Mouse (Mus musculus) cerebellum, postnatal 14 days (tissue): ENCODE results near the gene Rpn2.

Source experiments
- DNase-seq, 2 experiments: peaks; one replicate each; pipeline ENCODE4 v3.0.0; 2021; ENCODE audit warnings: mixed read lengths in 2 of 2

Rpn2 gene

DNA sequence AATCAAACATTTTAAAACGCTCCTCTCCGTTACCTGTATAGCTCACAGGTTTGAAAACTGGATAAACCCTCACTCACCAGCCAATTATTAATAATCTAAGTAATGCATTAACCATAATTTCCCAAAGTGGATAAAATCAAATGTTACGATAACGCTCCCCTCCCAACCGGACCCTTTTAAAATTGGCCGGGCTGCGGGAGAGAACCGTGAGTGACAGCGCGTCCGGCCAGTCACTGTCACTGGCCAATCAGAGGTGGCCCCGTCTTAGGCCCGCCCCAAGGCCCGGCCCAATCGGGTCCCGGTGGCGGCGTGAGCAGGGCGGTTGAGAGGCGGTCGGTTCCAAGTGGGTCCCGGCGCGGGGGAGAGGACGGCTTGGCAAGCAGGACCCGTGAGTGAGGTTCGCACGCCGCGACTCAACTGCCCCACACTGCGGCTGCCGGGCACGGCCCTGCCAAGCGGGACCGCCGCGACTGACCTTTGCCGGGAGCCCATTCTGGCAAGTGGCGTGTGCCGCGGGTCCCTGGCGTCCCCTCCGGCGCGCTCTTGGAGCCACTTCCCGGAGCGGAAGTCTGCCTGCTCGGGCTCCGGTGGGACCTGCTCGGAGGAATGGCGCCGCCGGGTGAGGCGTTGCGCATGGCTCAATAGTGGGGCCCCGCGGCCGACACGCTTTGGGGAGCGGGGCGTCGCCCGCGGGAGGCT, at the start of gene Rpn2:
Rpn2 (plus strand) TSS at position 301 of the 699 bp plus-strand sequence.
- peak; percentile 98 to 99 for DNase-seq

DNA sequence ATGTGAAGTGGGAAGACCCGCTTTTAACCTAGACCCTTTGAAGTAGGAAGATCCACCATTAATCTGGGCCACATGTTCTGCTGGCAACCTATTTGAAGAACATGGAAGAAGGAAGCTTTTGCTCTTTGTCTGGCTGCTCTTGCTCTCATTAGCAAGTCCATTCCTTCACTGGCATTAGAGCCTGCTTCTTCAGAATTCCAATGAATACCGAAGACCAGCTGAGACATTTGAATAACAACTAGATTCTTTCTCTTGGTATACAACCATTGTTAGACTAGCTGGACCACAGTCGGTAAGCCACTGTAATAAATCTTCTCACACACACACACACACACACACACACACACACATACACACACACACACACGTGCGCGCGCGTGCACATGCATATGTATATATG, 42.9 kb upstream of the Rpn2 start:
- DNase-seq: no peak

DNA sequence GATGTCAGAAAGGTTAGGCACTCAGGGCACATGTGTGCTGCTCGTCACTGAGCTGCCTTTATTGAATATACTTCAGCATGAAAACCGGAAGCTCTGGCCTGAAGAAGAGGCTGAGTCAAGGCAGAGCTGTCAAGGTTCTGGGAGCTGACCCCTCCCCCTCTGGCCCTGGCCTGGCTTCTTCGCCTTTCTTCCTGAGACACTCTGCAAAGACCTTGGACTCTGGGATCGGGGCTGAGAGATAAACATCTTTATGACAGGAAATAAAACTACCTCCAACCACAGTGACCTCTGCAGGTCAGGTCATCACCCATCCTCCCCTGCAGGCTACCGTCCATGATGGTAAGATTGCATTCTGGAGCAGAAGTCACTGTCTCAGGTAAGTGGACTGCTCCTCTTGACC, 33.8 kb upstream of the Rpn2 start:
- no peak for DNase-seq

DNA sequence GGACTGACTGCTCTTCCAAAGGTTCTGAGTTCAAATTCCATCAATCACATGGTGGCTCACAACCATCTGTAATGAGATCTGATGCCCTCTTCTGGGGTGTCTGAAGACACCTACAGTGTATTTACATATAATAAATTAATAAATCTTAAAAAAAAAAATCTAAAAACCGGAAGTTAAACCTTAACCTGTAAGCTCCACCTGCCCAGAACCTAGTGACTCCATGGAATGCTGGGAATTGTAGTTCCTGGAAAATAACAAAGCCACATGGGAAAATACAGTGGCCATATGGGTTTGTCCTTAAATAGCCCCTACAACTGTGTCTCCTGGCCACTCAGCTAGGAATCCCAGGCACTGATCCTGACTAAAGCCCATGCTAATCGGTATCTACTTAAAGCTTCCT, 33.2 kb upstream of the Rpn2 start:
- peak in 1 of 2 experiments; percentile 13 for DNase-seq

DNA sequence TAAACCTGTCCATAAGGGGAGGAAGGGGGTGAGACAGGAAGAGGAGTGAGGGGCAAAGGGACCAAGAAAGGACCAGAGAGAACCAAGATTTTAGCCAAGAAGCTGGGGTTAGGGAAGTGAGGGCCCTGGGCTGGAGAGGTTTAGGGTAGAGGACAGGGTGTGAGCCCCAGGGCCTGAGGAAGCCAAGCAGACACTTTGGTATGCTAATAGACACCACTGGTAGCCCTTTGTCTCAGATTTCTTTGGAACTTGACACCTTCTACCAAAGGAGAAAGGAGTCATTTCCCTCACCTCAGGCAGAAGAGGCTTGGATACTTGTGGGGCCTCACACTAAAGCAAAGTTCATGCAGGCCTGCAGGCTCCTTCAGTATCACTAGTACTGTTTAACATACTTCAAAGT, 30.7 kb upstream of the Rpn2 start:
- no peak for DNase-seq

DNA sequence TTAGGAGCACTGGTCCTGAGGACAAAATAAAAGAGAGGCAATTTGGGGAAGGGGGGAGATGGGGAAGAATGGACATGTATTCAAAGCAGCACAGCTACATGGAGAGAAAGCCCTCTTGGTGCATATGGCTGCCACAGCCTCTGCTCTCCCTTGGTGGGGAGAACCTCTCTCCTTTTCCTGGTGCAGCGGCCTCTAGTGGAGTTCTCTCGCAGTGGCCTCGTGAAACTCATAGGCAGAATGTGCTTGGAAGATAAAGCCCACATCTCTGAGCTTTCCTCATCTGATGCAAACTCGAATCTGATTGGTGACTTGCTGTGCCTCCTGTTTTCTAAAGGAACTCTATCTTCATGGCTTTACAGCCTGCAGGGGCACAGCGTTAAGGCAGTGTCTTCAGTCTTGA, 19.1 kb upstream of the Rpn2 start:
- DNase-seq: peak; percentile 69 to 81

DNA sequence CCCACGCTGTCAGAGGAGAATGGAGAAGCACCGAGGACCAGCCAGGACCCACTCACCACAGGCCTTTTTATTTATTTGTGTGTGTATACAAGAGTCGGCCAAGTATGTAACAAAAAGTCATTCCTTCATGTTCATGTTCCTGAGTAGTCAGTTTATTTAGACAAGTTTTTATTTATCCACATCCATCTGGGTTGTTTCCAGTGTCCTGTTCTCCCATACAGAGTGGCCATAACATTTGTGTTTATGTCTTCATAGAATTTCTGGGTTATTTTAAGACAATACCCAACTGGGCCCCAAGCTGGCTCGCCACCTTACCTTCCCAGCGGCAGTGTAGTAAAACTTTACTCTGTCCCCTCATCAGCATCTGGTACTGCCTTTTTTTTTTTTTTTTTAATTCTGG, 16.9 kb upstream of the Rpn2 start:
- DNase-seq: no peak

DNA sequence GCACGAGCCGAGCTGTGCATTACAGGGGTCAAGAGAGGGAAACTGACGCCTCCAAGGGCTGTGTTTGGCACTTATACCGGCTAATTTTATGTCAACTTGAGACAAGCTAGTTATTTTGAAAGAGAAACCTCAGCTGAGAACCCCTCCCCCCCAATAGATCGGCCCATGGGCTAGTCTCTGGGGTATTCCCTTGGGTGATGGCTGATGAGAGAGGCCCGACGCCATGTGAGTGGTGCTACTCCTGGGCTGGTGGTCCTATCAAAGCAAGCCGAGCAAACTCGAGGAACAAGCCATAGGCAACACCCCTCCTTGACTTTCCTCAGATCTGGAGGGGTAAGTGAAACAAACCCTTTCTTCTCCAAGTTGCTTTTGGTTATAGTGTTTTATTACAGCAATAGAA, 16.3 kb upstream of the Rpn2 start:
- no peak for DNase-seq

DNA sequence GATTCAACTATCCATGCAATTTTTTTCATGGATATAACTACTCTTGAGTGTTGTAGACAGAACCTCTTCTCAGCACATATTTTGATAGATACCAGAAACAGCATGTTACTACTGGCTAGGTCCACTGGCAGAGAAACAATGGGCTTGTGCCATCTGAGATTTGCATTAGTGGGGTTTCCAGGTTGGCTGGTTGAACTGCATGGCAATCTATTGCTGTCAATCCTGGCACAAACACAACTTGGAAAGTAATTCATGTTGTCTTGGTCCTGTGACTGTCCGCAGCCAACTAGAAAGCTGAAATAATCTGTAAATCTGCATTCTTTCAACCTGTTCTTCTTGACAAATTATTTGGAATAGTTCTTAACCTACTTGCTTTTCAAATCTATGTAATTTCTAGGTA, 15.7 kb upstream of the Rpn2 start:
- peak; percentile 41 to 61 for DNase-seq

DNA sequence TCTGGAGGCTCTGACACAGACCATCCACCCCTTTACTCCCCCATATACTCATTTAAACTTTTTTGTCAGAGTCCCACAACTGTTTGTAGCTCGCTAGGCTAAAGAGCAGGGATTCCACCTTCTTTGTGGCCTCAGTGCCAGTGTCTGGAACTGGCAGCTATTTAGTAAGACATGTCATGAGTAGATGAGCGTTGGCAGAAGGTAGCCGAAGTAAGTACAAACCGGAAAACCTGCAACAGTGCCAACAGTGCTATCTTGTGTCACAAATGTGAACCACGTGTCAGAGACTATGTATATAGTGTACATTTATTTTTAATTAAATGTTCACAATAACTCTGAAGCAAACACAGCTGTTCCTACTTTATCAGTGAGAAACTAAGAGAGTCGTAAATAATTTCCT, 15.0 kb upstream of the Rpn2 start:
- no peak for DNase-seq

DNA sequence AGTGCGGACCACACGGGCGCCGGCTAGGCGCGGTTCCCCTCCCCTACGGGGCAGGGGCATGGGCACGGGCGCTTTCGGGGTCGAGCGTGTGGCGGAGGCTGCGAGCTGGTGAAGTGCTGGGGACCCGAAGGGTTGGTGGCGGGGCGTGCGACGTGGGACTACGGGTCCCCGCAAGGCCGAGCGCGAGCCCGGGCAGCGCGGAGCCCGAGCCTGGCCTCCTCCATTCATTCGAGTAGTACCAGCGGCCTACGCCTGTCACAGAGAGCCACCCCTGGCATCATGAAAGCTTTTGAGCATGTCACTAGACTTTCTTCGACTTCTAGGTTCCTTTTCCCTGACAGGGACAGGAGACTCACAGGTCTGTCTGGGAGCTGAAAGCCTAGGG, 591 bp downstream of the Rpn2 start, which contains the start of gene Mroh8:
Mroh8 (minus strand) TSS at position 134 of the 385 bp plus-strand sequence.
- DNase-seq: peak in 1 of 2 experiments; percentile 72

DNA sequence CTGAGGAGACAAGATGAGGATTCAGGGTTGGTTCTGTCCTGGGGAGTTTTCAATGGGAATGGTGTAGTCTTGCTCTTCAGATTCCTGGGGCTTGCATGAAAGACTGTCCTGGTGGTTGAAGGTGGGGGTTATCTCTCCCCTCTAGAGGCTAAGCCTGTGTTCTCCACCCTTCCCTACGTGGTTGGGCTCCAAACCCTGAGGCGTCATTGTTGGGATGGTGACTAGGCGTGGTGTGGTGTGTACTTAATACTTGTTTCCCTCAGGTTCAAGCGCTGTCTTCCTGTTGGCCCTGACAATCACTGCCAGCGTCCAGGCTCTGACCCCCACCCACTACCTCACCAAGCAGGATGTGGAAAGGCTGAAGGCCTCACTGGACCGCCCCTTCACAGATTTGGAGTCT, 4.5 kb downstream of the Rpn2 start:
- DNase-seq: no peak

DNA sequence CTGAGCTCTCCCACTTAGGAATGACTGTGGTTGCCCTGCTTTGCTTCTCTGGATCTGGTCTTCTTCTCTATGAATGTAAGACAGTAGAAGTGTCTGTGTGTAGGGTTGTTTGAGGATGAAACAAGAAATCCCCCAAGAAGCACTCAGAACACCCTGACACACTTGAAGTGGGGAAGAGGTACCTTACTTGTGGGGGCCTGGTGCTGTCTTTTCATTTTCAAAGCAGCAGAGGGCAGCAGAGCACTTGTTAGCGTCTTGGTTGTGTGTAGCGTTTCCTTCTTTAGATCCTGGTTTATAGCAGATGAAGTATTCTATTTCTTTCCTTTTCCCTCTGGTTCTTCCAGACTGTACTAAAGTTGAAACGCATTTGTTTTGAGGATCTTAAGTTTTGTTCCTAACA, 8.7 kb downstream of the Rpn2 start:
- DNase-seq: peak; percentile 61 to 66

DNA sequence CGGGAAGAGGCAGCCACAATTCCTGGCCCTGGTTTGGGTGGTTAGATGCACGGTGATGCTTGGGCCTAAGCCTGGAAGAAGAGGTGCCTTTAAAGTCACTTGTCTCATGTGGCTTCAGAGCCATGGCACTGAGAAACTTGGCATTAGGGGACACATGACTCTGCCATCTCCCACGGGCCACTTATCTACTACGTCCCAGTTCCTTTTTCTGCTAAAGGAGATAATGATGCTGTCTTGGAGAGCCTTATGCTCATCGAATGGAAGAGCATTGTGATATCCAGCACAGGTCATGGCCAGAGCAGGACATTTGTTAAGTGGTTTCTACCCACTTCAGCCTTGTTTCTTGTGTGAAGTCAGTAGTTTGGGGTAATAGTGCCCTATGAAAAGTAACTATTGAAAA, 10.2 kb downstream of the Rpn2 start:
- DNase-seq: no peak

DNA sequence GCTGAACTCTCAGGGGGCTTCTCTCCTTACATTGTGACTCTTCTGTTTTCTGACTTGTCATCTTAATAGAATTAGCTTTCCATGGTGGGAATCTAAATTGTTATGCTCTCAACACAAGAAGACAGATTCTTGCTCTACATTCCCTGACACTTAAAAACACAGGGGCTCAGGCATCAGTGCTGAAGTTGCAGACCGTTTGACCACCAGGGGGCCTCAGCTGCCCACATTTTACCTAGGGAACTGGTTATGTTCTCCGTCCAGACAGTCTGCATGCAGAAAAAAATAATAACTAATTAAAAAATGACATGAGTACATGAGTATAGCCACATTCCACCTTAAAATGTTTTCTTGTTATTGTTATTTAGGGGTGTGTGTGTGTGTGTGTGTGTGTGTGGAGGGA, 13.3 kb downstream of the Rpn2 start:
- DNase-seq: peak; percentile 84 to 91

DNA sequence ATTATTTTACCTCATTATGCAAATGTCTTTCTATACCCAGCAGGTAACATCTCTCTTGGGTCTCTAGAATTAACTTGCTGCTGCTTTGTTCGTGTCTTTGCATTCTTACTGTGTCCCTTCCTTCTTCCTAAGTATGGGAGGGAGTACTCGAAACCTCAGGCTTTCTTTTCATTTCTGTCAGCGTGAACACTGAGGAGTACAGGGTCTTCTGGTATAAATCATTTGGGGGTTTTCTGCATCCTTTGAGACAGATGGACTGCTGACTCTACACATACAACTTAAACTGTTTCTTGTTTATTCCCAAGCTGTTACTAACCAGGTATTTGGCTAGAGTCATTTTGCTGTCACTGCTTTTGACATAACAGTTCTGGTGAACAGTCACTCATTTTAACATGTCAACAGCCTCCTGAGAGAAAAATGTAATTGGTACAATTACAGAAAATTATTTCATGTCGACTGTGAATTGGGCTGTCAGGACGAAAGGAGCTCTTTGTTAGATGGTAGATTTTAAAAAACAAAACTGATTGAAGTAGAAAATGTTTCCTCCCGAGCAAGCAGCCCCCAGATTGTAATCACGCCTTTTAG, 17.4 kb downstream of the Rpn2 start:
- DNase-seq: no peak

DNA sequence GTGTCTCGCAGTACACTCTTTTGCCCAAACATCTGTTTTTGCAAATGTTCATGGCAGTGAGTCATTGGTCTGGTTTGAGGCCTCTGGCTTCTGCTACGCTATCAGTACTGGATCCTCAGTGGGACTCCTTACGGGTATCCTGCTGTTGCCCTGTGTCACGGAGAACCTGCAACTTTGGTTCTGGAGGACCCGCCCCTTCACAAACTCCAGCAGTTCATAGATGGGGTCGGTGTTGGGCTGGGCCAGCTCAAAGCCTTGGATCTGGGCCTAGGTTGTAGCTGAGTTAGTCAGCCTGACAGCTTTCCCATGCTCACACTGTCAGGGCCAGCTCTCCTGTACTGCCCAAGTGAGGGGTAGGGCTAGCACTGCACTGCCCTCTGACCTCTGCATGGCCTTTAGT, 21.2 kb downstream of the Rpn2 start:
- DNase-seq: no peak

DNA sequence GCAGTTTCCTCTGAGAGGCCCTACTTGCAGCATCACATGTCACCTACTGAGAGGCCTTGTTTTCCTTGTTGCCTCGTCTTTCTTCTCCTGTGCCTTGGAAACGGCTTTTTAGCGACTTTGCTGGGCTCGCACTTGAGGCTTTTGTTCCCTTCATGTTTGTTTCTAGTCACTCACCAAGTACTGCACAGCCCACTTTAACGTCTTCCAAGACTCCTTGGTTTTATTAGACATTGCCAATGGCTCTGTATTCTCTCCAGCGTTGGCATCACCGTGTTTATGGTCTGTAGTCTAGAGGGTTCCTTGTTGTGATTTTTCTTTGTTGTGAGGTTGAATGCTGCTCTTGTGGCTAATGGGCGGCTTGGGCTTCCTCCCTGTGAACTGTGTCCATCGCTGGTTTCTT, 24.3 kb downstream of the Rpn2 start:
- DNase-seq: no peak

DNA sequence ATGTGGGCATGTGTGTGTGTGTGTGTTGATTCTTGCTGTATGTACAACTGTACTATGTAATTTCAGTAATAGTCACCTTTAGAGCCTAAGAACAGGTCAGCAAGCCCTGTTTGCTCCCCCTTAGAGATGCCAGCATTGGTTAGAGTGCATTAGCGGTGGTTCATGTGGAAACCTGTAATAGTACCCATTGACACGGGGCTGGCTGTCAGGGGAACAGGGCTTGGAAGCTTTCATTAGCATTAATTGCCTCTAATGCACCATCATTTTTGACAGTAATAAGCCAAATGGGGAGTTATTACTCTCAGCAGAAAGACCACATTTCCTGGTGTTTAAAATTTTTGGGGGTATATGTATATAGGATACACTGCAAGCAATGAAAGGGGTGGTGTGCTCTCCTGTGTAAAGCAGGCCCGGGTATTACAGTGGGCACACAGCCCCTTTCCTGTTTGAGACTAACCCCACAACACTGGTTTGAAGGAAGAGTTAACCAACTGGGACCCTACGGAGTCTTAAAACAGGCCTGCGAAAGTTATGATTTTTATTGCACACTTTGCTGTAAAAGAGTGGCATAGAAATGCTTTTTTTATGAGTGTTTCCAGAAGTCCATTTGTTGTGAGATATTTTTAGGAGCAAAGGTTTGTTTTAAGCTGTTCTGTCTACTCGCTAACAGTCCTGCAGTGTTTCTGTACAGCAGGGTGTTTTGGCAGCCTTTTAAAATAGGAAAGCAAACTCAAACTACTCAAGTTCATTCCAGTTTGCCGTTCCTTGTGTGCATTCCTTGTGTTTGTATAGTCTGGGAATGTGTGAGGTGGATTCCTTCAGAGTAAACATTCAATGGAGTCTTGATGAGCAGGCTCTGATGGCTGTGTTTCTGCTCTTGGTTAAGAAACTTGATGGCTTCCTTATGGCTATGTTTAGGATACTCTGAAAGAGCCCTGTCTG, 27.5 kb downstream of the Rpn2 start:
- DNase-seq: no peak

DNA sequence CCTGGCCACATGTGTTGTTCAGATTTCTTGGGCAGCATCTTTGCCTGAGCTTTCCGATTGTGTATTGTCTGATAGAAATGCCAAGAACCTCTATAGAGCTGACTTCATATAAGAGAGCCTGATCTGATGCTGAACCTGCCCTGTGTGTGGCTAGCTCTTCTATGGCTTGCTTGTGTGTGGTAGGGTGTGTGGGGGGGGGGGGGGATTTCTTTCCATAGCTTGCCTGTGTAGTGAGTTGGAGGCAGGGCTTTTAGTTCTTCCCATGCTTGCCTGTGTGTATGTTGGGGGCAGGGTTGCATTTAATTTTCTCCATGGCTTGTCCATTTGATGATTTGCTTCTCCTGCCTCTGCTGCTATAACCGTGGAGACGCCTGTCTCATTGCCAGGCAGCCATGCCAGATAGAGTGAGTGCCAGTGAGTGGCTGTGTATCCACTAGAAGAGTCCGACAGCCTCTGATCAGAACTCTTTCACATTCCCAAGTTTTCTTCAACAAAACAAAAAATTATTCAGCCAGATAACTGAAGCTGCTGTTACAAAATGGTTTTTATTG, 29.0 kb downstream of the Rpn2 start:
- DNase-seq: peak; percentile 78 to 79

DNA sequence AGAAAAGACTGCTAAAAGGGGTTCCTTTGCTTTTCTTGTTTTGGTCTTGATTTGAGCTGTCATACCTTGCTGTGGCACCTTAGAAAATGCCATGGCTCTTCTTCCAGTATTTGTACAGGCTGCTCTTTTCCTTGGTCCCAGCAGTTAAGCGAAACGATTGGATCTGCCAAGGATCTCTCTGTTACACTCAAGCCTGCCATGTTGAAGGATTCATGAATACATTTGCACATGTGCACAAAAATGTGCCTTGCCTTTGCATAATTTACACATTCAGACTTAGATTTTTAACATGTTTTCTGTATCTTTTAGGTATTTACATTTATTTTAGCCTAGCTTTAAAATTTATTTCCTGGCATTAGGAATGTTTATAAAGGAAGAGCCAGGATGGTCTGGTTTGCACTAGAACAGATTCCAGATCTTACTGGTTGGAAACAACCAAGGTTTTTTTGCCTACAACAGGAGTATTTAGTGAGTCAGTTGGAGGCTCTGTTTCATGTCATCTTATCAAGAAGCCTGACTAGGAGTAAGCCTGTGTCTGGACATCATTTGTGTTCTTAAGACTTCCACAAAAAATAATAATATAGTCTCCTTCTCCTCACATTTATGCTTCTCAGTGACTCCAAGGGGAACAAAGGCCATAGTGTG, 29.6 kb downstream of the Rpn2 start:
- no peak for DNase-seq

DNA sequence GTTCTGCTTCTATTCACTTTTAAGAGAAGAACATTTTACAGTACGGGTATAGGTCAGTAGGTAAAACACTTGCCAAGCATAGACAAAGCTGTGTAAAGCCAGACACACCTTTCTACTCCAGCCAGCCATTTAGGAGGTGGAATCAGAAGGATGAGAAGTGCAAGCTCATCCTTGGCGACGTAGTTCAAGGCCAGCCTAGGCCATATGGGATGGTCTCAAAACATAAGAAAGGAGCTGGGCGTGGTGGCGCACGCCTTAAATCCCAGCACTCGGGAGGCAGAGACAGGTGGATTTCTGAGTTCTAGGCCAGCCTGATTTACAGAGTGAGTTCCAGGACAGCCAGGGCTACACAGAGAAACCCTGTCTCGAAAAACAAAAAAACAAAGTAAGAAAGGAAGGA, 30.8 kb downstream of the Rpn2 start:
- no peak for DNase-seq
